Mouse (Mus musculus): ENCODE measurements at regions not wholly inside any gene's neighbourhood (a gene's known extent, or its start where the extent isn't known, plus 50 kb on each side); places are given as distances from the start of the nearest gene placed in this dataset.

DNA sequence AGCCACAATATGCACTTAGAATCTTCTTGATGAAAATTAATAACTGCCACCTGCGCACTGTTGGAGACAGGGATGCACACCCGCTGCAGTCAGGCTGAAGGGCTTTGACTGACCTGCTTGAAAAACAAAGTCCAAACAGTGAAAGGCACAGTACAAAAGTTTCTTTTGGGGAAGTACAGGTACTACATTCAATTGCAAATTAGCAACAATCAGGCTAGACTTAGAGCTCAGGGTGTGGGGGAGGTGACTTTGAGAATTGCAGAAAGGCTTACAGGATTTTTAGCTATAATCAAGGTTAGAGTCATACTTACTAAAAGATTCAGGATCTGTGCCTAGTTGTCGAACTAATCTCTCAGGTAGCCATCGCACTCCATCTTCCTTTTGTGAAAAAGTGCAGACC lies 346.7 kb downstream of the 4931408C20Rik start:
- no peak for TF ChIP-seq CTCF (IDR thresholded peaks at IDR 0.05; ENCODE audit: borderline replicate concordance, extremely low read depth, insufficient read depth, insufficient read length)
- TF ChIP-seq POLR2A (IDR thresholded peaks at IDR 0.05; ENCODE audit: borderline replicate concordance, extremely low read depth, insufficient read depth, insufficient read length, poor library complexity, severe bottlenecking) = no peak
